Mouse (Mus musculus): ENCODE data around the gene Gtf2a2. TPM values are rescaled to one million over a fixed set of nuclear protein-coding genes. Genes with fewer than 3 reads are reported as not detected.

Gene Gtf2a2
- 197 and 205 TPM in 2 replicates for polyA plus RNA-seq (2015; fragmentation: Nextera tagmentation; extraction: Ambion mirVana)

GRCm38 (mm10) chr9:70012408-70012901 is at the start of gene Gtf2a2:
TSS of gene Gtf2a2 (plus strand) at chr9:70012550.
- WGBS = 0% methylated on average over 46 of the region's 57 CpGs
- Histone ChIP-seq H3K9ac (peak within 1 kb of the TSS; percentile 94), H3K27me3 (replicated peaks) (no peaks in the 10 kb centered on the region), H3K4me2 (peak within 1 kb of the TSS; percentile 67), H3K27ac (peak within 1 kb of the TSS; percentile 92), H3K9me3 (no peaks in the 10 kb centered on the region), H3K4me1 (peaks cover 13% of the 10 kb centered on the region), H3K4me3 (replicated peaks) (peak within 1 kb of the TSS; percentile 89), H3K36me3 (peaks cover 13% of the 10 kb centered on the region; the same call in 1 of the 2 replicates)
- peak; percentile 97 for ATAC-seq (ENCODE audit: insufficient read depth, low FRiP score, low read depth)

DNA sequence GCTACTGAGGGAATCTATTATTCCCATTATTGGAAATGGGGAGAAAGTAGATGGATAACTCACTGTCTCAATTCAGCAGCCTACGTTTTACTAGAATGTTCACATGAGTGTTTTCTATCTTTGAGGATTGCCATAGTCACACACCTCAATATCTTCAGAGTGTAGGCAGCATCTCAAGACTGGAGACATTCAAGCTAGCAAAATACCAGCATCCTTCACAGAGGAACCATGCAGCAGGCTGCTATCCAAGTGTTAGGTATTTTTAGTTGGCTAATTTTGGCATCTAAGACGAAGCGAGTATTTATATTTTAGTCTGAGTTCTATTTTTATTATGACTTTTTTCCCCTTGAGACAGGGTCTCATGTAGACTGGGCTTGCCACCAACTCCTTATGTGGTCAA is 48.0 kb upstream of the Gtf2a2 start:
- Histone ChIP-seq H3K36me3 (no peaks in the 10 kb centered on the region), H3K4me3 (replicated peaks) (no peak overlapping the region), H3K9ac (no peak overlapping the region), H3K4me2 (no peak overlapping the region), H3K27me3 (replicated peaks) (no peaks in the 10 kb centered on the region), H3K9me3 (no peaks in the 10 kb centered on the region), H3K4me1 (no peaks in the 10 kb centered on the region), H3K27ac (no peak overlapping the region)
- 82% methylated on average over 3 of the region's 3 CpGs for WGBS
- ATAC-seq (ENCODE audit: insufficient read depth, low FRiP score, low read depth) = no peak

DNA sequence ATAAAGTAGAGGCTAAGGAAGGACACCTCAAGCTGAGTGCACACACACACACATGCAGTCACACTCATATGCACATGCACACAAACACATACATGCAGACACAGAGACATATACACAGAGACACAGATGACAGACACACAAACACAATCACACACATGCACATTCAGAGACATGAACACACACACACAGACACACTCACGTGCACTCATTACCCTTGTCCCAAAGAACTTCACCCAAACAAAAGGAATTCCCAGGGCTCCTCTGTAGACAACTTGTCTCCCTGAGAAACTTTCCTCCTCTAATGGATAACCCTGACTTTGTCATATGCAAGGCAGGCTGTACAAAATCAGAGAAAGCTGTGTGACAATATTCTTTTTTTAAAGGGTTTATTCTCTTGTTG is 26.8 kb upstream of the Gtf2a2 start:
- no peak overlapping the region for H3K9ac ChIP-seq
- peaks cover 2% of the 10 kb centered on the region for H3K4me1 ChIP-seq
- no peaks in the 10 kb centered on the region for H3K9me3 ChIP-seq
- no peak overlapping the region for H3K4me2 ChIP-seq
- WGBS = 64% methylated on average over 1 of the region's 1 CpGs
- H3K27ac ChIP-seq = no peak overlapping the region
- no peaks in the 10 kb centered on the region for H3K36me3 ChIP-seq
- no peak for ATAC-seq (ENCODE audit: insufficient read depth, low FRiP score, low read depth)
- H3K27me3 ChIP-seq (replicated peaks) = no peaks in the 10 kb centered on the region
- no peak overlapping the region for H3K4me3 ChIP-seq (replicated peaks)

GRCm38 (mm10) chr9:69986063-69986462 is 26.3 kb upstream of the Gtf2a2 start:
- Histone ChIP-seq H3K9ac (no peak overlapping the region), H3K27ac (no peak overlapping the region), H3K27me3 (replicated peaks) (no peaks in the 10 kb centered on the region), H3K4me3 (replicated peaks) (no peak overlapping the region), H3K4me2 (no peak overlapping the region), H3K9me3 (no peaks in the 10 kb centered on the region), H3K4me1 (peaks cover 7% of the 10 kb centered on the region), H3K36me3 (no peaks in the 10 kb centered on the region)
- WGBS = 73% methylated on average over 10 of the region's 10 CpGs
- ATAC-seq (ENCODE audit: insufficient read depth, low FRiP score, low read depth) = no peak

- H3K4me1 ChIP-seq = peaks cover 12% of the 10 kb centered on the region
- H3K27ac ChIP-seq = no peak overlapping the region
- H3K4me2 ChIP-seq = no peak overlapping the region
- no peak for ATAC-seq (ENCODE audit: insufficient read depth, low FRiP score, low read depth)
- H3K9ac ChIP-seq = no peak overlapping the region
- no peaks in the 10 kb centered on the region for H3K9me3 ChIP-seq
- no peak overlapping the region for H3K4me3 ChIP-seq (replicated peaks)
- 80% methylated on average over 5 of the region's 5 CpGs for WGBS
- H3K36me3 ChIP-seq = no peaks in the 10 kb centered on the region
- no peaks in the 10 kb centered on the region for H3K27me3 ChIP-seq (replicated peaks)
Measured at GRCm38 (mm10) chr9:69986571-69986970, 25.8 kb upstream of the Gtf2a2 start.

- Histone ChIP-seq H3K4me3 (replicated peaks) (no peak overlapping the region), H3K36me3 (no peaks in the 10 kb centered on the region), H3K4me1 (peaks cover 22% of the 10 kb centered on the region), H3K4me2 (no peak overlapping the region), H3K27ac (no peak overlapping the region), H3K27me3 (replicated peaks) (no peaks in the 10 kb centered on the region), H3K9ac (no peak overlapping the region), H3K9me3 (no peaks in the 10 kb centered on the region)
- no peak for ATAC-seq (ENCODE audit: insufficient read depth, low FRiP score, low read depth)
- under 1% methylated on average over 3 of the region's 3 CpGs for WGBS
Measured at GRCm38 (mm10) chr9:69987579-69987978, 24.8 kb upstream of the Gtf2a2 start.

GRCm38 (mm10) chr9:69988706-69989302 is 23.5 kb upstream of the Gtf2a2 start:
- Histone ChIP-seq H3K27ac (peak overlapping the region; percentile 95), H3K27me3 (replicated peaks) (no peaks in the 10 kb centered on the region), H3K36me3 (no peaks in the 10 kb centered on the region), H3K9me3 (no peaks in the 10 kb centered on the region), H3K9ac (no peak overlapping the region), H3K4me3 (replicated peaks) (peak overlapping the region; percentile 83), H3K4me1 (peaks cover 29% of the 10 kb centered on the region), H3K4me2 (peak overlapping the region; percentile 51)
- no peak; the same call in 1 of the 2 replicates for ATAC-seq (ENCODE audit: insufficient read depth, low FRiP score, low read depth)
- WGBS = 34% methylated on average over 16 of the region's 16 CpGs

DNA sequence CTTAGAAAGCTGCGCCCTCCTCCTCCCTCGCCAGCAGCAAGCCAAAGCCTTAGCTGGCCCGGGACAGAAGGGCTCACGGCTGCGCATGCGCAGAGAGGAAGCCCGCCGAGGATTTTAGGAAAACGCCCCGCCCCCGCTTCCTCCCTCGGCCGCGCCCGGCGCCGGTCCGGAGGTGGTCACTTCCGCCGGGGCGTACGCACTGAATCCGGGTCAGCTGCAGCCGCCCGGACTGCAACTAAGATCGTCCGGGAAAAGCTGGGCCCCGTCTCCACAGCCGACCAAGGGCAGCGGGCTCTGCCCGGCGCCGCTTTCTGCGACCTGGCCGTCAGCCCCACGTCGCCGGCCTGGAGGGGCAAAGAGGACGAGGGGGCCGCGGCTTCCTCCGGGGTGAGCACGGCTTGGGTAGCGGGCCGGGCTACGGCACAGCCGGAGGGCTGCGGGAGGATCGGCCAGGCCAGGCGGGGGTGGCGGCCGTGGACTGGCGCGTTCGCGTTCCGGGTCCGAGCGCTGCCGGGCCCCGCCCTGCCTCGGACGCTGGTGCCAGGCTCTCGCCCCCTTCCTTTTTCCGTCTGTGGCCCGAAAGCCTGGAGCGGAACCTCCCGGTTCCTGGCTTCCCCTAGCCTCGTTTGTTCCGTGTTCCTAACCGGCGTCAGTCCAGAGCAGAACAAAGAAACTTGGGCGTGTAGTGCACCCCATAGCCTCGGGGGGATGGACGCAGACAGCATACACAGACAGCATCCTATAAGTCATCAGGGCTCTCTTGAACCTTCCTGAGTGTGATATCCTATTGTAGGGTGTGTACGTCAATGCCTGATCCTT is 22.8 kb upstream of the Gtf2a2 start, which contains the start of gene Bnip2:
Gene Bnip2, plus strand, starts transcription at position 164 of the 819 bp plus-strand sequence.
- Histone ChIP-seq H3K27ac (peak within 1 kb of the TSS; percentile 95), H3K4me1 (peaks cover 29% of the 10 kb centered on the region), H3K27me3 (replicated peaks) (no peaks in the 10 kb centered on the region), H3K9ac (peak within 1 kb of the TSS; percentile 99), H3K9me3 (no peaks in the 10 kb centered on the region), H3K4me3 (replicated peaks) (peak within 1 kb of the TSS; percentile 83), H3K4me2 (peak within 1 kb of the TSS; percentile 60), H3K36me3 (no peaks in the 10 kb centered on the region)
- ATAC-seq (ENCODE audit: insufficient read depth, low FRiP score, low read depth) = peak; percentile 93
- whole genome bisulfite sequencing = under 1% methylated on average over 75 of the region's 76 CpGs

DNA sequence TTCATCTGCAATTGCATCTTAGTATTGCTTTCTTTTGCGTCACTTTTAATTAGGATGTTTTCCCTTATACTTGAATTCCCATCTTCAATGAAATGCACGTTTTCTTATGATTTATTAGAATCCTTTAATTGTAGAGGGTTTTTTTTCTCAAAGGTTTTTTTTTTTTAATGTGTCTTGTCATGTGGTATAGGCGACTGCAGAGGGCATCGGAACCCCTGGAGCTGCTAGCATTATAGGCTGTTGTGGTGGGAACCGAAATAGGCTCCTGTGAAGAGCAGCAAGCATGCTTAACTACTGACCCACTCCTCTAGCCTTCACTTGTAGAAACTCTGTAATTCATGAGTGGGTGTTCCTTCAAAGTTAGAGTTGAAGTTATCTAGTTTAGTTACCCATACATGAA is 22.0 kb upstream of the Gtf2a2 start:
- H3K9me3 ChIP-seq = no peaks in the 10 kb centered on the region
- H3K4me3 ChIP-seq (replicated peaks) = peak overlapping the region; percentile 83
- H3K36me3 ChIP-seq = no peaks in the 10 kb centered on the region
- peak overlapping the region; percentile 60 for H3K4me2 ChIP-seq
- H3K9ac ChIP-seq = peak overlapping the region; percentile 99; the same call in 1 of the 2 replicates
- H3K27ac ChIP-seq = no peak overlapping the region
- ATAC-seq (ENCODE audit: insufficient read depth, low FRiP score, low read depth) = no peak
- peaks cover 29% of the 10 kb centered on the region for H3K4me1 ChIP-seq
- no peaks in the 10 kb centered on the region for H3K27me3 ChIP-seq (replicated peaks)
- WGBS = 13% methylated on average over 5 of the region's 5 CpGs

DNA sequence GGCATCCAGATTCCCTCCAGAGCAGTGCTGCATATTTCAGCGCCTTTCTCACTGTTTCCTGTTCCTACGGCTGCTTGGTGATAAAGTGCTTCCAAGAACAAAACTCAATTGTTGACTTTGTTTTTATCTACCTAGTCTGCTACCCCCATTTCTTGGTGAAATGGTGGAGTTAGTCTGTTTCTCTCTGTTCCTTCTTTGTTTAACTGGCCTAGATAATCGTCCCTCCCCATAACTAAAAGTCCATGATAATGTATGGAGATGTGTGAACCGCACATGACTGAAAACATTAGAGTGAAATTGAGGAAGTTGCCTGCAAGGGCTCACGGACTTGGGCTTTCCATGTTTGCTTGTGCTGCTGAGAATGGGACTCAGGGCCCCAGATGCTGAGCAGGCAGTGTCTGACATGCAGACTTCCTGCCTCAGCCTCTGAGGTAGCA is 19.5 kb upstream of the Gtf2a2 start:
- no peak for ATAC-seq (ENCODE audit: insufficient read depth, low FRiP score, low read depth)
- Histone ChIP-seq H3K27me3 (replicated peaks) (no peaks in the 10 kb centered on the region), H3K36me3 (peaks cover 8% of the 10 kb centered on the region; the same call in 1 of the 2 replicates), H3K4me1 (peaks cover 29% of the 10 kb centered on the region), H3K4me2 (peak overlapping the region; percentile 37), H3K9ac (no peak overlapping the region), H3K9me3 (no peaks in the 10 kb centered on the region), H3K4me3 (replicated peaks) (no peak overlapping the region), H3K27ac (peak overlapping the region; percentile 68)
- 51% methylated on average over 5 of the region's 5 CpGs for WGBS

- H3K36me3 ChIP-seq = peaks cover 11% of the 10 kb centered on the region
Measured at GRCm38 (mm10) chr9:69993479-69993878, 18.9 kb upstream of the Gtf2a2 start.

DNA sequence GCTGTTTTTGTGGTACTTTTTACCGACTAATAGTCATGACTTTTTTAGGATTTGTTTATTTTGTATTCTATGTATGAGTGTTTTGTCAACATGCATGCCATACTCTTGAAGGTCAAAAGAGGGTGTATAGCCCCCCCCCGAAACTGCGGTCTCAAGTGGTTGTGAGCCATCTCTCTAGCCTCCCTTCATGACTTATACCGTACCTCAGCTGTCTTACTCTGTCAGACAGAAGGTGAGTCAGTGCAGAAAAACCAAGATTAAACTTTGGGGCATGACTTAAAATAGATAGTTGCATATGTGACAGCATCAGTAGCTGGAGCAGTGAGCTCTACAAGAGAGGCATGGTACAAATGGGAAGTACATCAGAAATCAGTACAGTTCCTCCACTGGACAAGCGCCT is 17.8 kb upstream of the Gtf2a2 start:
- ATAC-seq (ENCODE audit: insufficient read depth, low FRiP score, low read depth) = no peak
- Histone ChIP-seq H3K27me3 (replicated peaks) (no peaks in the 10 kb centered on the region), H3K4me1 (peaks cover 27% of the 10 kb centered on the region), H3K9ac (no peak overlapping the region), H3K4me3 (replicated peaks) (no peak overlapping the region), H3K9me3 (no peaks in the 10 kb centered on the region), H3K36me3 (peaks cover 22% of the 10 kb centered on the region), H3K4me2 (no peak overlapping the region), H3K27ac (no peak overlapping the region)
- WGBS = 88% methylated on average over 5 of the region's 5 CpGs

More at GRCm38 (mm10) chr9:69993479-69993878, 18.9 kb upstream of the Gtf2a2 start:
- WGBS = 45% methylated on average over 1 of the region's 1 CpGs
- H3K4me3 ChIP-seq (replicated peaks) = no peak overlapping the region
- H3K27ac ChIP-seq = peak overlapping the region; percentile 68
- ATAC-seq (ENCODE audit: insufficient read depth, low FRiP score, low read depth) = no peak
- H3K4me1 ChIP-seq = peaks cover 29% of the 10 kb centered on the region
- no peaks in the 10 kb centered on the region for H3K27me3 ChIP-seq (replicated peaks)
- no peaks in the 10 kb centered on the region for H3K9me3 ChIP-seq
- H3K9ac ChIP-seq = no peak overlapping the region
- H3K4me2 ChIP-seq = peak overlapping the region; percentile 37; the same call in 1 of the 2 replicates

Measured in stomach, embryonic 15.5 days (tissue).